Mouse (Mus musculus) heart, postnatal 4 days (tissue): ENCODE measurements at regions not wholly inside any gene's neighbourhood (a gene's known extent, or its start where the extent isn't known, plus 50 kb on each side); places are given as distances from the start of the nearest gene placed in this dataset.

Experiments used
- DNase-seq: peaks from one replicate; pipeline ENCODE4 v3.0.0; 2021

- DNase-seq = no peak
These were observed 88.3 kb upstream of the Bmper start for GRCm38 (mm10) chr9:23134421-23135118.

- DNase-seq = no peak
These were observed 86.4 kb upstream of the Bmper start for GRCm38 (mm10) chr9:23136511-23136910.

GRCm38 (mm10) chr9:23137682-23138210 is 85.1 kb upstream of the Bmper start:
- DNase-seq = peak; percentile 13

GRCm38 (mm10) chr9:23139580-23140162 is 83.2 kb upstream of the Bmper start:
- no peak for DNase-seq

- no peak for DNase-seq
These were observed 78.6 kb upstream of the Bmper start for GRCm38 (mm10) chr9:23144281-23144680.

GRCm38 (mm10) chr9:23150338-23150737 is 72.5 kb upstream of the Bmper start:
- no peak for DNase-seq

- no peak for DNase-seq
These were observed 72.0 kb upstream of the Bmper start for GRCm38 (mm10) chr9:23150874-23151273.

GRCm38 (mm10) chr9:23151953-23152490 is 70.9 kb upstream of the Bmper start:
- DNase-seq = no peak

- DNase-seq = peak; percentile 43
These were observed 65.9 kb upstream of the Bmper start for GRCm38 (mm10) chr9:23156820-23157570.

GRCm38 (mm10) chr9:23158499-23158898 is 64.4 kb upstream of the Bmper start:
- DNase-seq = no peak

GRCm38 (mm10) chr9:23161346-23161745 is 61.5 kb upstream of the Bmper start:
- DNase-seq = peak; percentile 12

- DNase-seq = no peak
These were observed 55.8 kb upstream of the Bmper start for GRCm38 (mm10) chr9:23167056-23167591.

GRCm38 (mm10) chr9:23167716-23168115 is 55.2 kb upstream of the Bmper start:
- no peak for DNase-seq

- no peak for DNase-seq
These were observed 54.7 kb upstream of the Bmper start for GRCm38 (mm10) chr9:23168149-23168548.

GRCm38 (mm10) chr9:23171361-23171760 is 51.5 kb upstream of the Bmper start:
- no peak for DNase-seq
